Mouse (Mus musculus): ENCODE data around the gene Lrrc23.

The Lrrc23 gene

GRCm38 (mm10) chr6:124742839-124743514, 36.5 kb downstream of the Lrrc23 start:
- DNase-seq (ENCODE audit: low read depth, low spot score) = no peak

GRCm38 (mm10) chr6:124741842-124742241, 37.7 kb downstream of the Lrrc23 start:
- no peak for DNase-seq (ENCODE audit: low read depth, low spot score)

GRCm38 (mm10) chr6:124740888-124741761, 38.4 kb downstream of the Lrrc23 start, which contains the start of gene Grcc10:
Gene Grcc10 (minus strand): TSS chr6:124741374.
- DNase-seq (ENCODE audit: low read depth, low spot score) = peak; percentile 89

- peak; percentile 54 for DNase-seq (ENCODE audit: low read depth, low spot score)
Observed at GRCm38 (mm10) chr6:124740211-124740887, 39.2 kb downstream of the Lrrc23 start.

- no peak for DNase-seq (ENCODE audit: low read depth, low spot score)
Observed at GRCm38 (mm10) chr6:124739231-124739796, 40.2 kb downstream of the Lrrc23 start.

GRCm38 (mm10) chr6:124738511-124739023, 41.0 kb downstream of the Lrrc23 start, which contains the start of gene Ptpn6:
Gene Ptpn6 (minus strand): TSS chr6:124738714.
- DNase-seq (ENCODE audit: low read depth, low spot score) = no peak

- DNase-seq (ENCODE audit: low read depth, low spot score) = no peak
Observed at GRCm38 (mm10) chr6:124737040-124737439, 42.5 kb downstream of the Lrrc23 start.

GRCm38 (mm10) chr6:124734417-124734816, 45.1 kb downstream of the Lrrc23 start:
- no peak for DNase-seq (ENCODE audit: low read depth, low spot score)

GRCm38 (mm10) chr6:124732476-124733370, 46.8 kb downstream of the Lrrc23 start:
- no peak for DNase-seq (ENCODE audit: low read depth, low spot score)

- DNase-seq (ENCODE audit: low read depth, low spot score) = no peak
Observed at GRCm38 (mm10) chr6:124731038-124731437, 48.5 kb downstream of the Lrrc23 start.

- DNase-seq (ENCODE audit: low read depth, low spot score) = no peak
Observed at GRCm38 (mm10) chr6:124729850-124730705, 49.4 kb downstream of the Lrrc23 start.

- no peak for DNase-seq (ENCODE audit: low read depth, low spot score)
Observed at GRCm38 (mm10) chr6:124728621-124729020, 50.9 kb downstream of the Lrrc23 start.

GRCm38 (mm10) chr6:124724472-124724871, 55.1 kb downstream of the Lrrc23 start:
- DNase-seq (ENCODE audit: low read depth, low spot score) = no peak

GRCm38 (mm10) chr6:124723541-124723940, 56.0 kb downstream of the Lrrc23 start:
- DNase-seq (ENCODE audit: low read depth, low spot score) = no peak

- DNase-seq (ENCODE audit: low read depth, low spot score) = no peak
Observed at GRCm38 (mm10) chr6:124722876-124723473, 56.6 kb downstream of the Lrrc23 start.

GRCm38 (mm10) chr6:124720904-124721303, 58.6 kb downstream of the Lrrc23 start:
- no peak for DNase-seq (ENCODE audit: low read depth, low spot score)

All from embryo, embryonic 11.5 days (tissue).